Mouse (Mus musculus) hindbrain, embryonic 12.5 days (tissue): ENCODE measurements around the gene H1foo. TPM values are rescaled to one million over a fixed set of nuclear protein-coding genes. Genes with fewer than 3 reads are reported as not detected.

ENCODE experiments used
- ATAC-seq: fragments of 200-750 bp; cut with Nextera tagmentation; 2 replicates; pipeline ENCODE4 v1.8.0; 2017; ENCODE audit warnings: moderate TSS enrichment; ENCODE audit not compliant: low FRiP score
- H3K27ac ChIP-seq: fragments of 300-500 bp; sonication (generic); 2 replicates; pipeline ENCODE4 v1.5.1; 2016; ENCODE audit warnings: mild to moderate bottlenecking
- H3K27me3 ChIP-seq: fragments of 300-500 bp; sonication (generic); 2 replicates; pipeline ENCODE4 v1.6.1; 2016; ENCODE audit warnings: mild to moderate bottlenecking
- H3K36me3 ChIP-seq: fragments of 300-500 bp; sonication (generic); 2 replicates; pipeline ENCODE4 v1.6.1; 2016; ENCODE audit warnings: mild to moderate bottlenecking
- H3K4me1 ChIP-seq: fragments of 300-500 bp; sonication (generic); 2 replicates; pipeline ENCODE4 v1.6.1; 2016
- H3K4me2 ChIP-seq: fragments of 300-500 bp; sonication (generic); replicated peaks from 2 replicates; pipeline ENCODE4 v1.6.1; 2016; ENCODE audit warnings: mild to moderate bottlenecking
- H3K4me3 ChIP-seq: fragments of 300-500 bp; sonication (generic); 2 replicates; pipeline ENCODE4 v1.5.1; 2016; ENCODE audit warnings: mild to moderate bottlenecking
- H3K9ac ChIP-seq: fragments of 300-500 bp; sonication (generic); 2 replicates; pipeline ENCODE4 v1.6.1; 2016; ENCODE audit warnings: mild to moderate bottlenecking, moderate library complexity
- H3K9me3 ChIP-seq: fragments of 300-500 bp; sonication (generic); replicated peaks from 2 replicates; pipeline ENCODE4 v1.6.1; 2016; ENCODE audit warnings: mild to moderate bottlenecking
- WGBS: fragments of 180-500 bp; shearing (Covaris S2); methylation state at CpG from one replicate; pipeline ENCODE4 v1.1.7; 2016; 5-methylcytosine and 5-hydroxymethylcytosine counted together
- polyA plus RNA-seq: library from polyadenylated mRNA; unstranded; fragments of >200 nt; fragmentation: Nextera tagmentation; extraction: Ambion mirVana; gene quantifications from 2 replicates; pipeline ENCODE4 v1.2.1, GENCODE M21; 2016

The H1foo gene
- polyA plus RNA-seq, 1 experiment from 2014 or later, result not detected

DNA sequence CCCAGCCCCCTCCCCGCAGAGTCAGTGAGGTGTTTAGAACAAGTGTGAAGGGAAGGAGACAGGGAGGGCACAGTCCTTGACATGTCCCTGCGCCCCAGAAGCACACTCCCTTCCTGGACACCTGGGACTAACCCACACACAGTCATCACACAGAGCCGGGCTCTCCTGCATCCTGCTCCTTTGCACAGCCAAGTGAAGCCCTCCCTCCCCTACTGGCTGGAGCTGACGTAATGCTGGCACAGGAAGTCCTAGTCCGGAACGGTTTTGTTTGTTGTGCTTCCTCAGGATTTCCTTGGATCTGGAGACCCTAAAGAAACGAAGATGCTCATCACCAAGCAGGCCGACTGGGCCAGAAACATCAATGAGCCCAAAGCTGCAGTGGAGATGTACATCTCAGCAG is 34.8 kb upstream of the H1foo start:
- Histone ChIP-seq H3K36me3 (peaks cover 36% of the 10 kb centered on the region), H3K9me3 (no peaks in the 10 kb centered on the region), H3K27me3 (no peaks in the 10 kb centered on the region), H3K4me1 (0 out of 2 replicates have a peak, but pooled peaks cover 12% of the 10 kb centered on the region), H3K9ac (no peak overlapping the region), H3K27ac (no peak overlapping the region), H3K4me3 (no peak overlapping the region), H3K4me2 (no peak overlapping the region)
- ATAC-seq, result no peak
- 65% methylated on average over 8 of the region's 8 CpGs for WGBS

DNA sequence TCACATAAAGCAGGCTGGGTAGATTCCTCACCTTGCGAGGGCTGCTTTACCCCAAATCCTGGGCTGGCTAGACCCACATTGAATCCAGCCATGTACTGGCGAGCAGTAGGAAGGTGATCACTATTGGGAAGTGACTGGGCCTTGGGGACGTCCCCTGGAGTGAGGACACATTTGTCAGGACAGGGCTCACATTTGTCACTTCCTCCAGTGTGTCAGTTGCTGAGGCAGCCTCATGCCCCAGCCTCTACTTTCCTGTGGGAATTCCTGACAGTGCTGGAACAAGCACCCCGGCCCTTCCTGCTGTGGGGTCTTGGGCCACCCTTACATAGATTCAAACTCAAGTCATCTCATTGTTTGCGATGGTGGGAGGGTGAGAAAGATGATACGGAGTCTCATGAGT is 33.0 kb upstream of the H1foo start:
- 76% methylated on average over 6 of the region's 6 CpGs for WGBS
- Histone ChIP-seq H3K4me2 (no peak overlapping the region), H3K9ac (no peak overlapping the region), H3K27ac (no peak overlapping the region), H3K36me3 (peaks cover 29% of the 10 kb centered on the region; the same call in 1 of the 2 replicates), H3K9me3 (no peaks in the 10 kb centered on the region), H3K4me1 (0 out of 2 replicates have a peak, but pooled peaks cover 12% of the 10 kb centered on the region), H3K4me3 (no peak overlapping the region), H3K27me3 (no peaks in the 10 kb centered on the region)
- ATAC-seq, result no peak

GRCm38 (mm10) chr6:115913482-115913881 is 31.3 kb upstream of the H1foo start:
- H3K27ac ChIP-seq, result no peak overlapping the region
- WGBS, result 84% methylated on average over 10 of the region's 10 CpGs
- H3K4me3 ChIP-seq, result no peak overlapping the region

DNA sequence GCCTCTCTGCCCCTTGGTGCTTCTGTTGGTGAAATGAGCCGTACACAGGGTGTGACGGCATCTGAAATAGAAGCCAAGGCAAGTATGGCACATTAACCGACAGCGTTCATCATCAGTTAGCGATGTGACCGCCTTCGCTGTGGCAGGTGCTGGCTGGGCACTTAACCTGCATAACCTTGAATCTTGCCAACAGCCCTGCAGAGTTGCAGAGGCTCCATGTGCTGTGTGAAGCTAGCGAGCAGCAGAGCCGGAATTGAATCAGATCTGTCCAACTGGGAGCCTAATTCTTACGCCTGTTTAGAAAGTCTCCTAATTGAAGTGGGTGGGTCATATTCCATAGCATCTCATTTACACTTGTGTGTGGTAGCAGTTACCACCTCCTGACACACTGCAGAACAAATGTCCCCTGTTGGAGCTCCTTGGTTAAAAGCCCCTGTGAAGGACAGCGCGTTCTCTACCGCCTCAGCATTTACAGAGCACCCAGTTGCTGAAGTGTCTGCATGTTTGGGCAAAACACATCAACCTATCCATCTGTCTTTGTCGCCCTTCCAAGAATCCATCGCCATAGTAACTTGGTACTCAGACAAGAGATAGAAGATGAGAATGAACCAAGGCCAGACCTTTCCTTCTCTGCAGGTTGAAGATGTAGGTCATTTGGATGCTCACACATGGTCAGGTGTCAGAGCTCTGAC is 30.1 kb upstream of the H1foo start:
- Histone ChIP-seq H3K27ac (peak overlapping the region; percentile 35; the same call in 1 of the 2 replicates), H3K4me2 (no peak overlapping the region), H3K4me1 (0 out of 2 replicates have a peak, but pooled peaks cover 9% of the 10 kb centered on the region), H3K9ac (no peak overlapping the region), H3K4me3 (no peak overlapping the region), H3K36me3 (peaks cover 28% of the 10 kb centered on the region; the same call in 1 of the 2 replicates), H3K27me3 (no peaks in the 10 kb centered on the region), H3K9me3 (no peaks in the 10 kb centered on the region)
- ATAC-seq, result no peak
- 80% methylated on average over 15 of the region's 15 CpGs for WGBS

More at GRCm38 (mm10) chr6:115913482-115913881, 31.3 kb upstream of the H1foo start:
- peaks cover 28% of the 10 kb centered on the region; the same call in 1 of the 2 replicates for H3K36me3 ChIP-seq
- ATAC-seq, result no peak
- no peaks in the 10 kb centered on the region for H3K9me3 ChIP-seq
- no peak overlapping the region for H3K9ac ChIP-seq
- no peak overlapping the region for H3K4me2 ChIP-seq
- no peaks in the 10 kb centered on the region for H3K27me3 ChIP-seq
- H3K4me1 ChIP-seq, result 0 out of 2 replicates have a peak, but pooled peaks cover 12% of the 10 kb centered on the region

DNA sequence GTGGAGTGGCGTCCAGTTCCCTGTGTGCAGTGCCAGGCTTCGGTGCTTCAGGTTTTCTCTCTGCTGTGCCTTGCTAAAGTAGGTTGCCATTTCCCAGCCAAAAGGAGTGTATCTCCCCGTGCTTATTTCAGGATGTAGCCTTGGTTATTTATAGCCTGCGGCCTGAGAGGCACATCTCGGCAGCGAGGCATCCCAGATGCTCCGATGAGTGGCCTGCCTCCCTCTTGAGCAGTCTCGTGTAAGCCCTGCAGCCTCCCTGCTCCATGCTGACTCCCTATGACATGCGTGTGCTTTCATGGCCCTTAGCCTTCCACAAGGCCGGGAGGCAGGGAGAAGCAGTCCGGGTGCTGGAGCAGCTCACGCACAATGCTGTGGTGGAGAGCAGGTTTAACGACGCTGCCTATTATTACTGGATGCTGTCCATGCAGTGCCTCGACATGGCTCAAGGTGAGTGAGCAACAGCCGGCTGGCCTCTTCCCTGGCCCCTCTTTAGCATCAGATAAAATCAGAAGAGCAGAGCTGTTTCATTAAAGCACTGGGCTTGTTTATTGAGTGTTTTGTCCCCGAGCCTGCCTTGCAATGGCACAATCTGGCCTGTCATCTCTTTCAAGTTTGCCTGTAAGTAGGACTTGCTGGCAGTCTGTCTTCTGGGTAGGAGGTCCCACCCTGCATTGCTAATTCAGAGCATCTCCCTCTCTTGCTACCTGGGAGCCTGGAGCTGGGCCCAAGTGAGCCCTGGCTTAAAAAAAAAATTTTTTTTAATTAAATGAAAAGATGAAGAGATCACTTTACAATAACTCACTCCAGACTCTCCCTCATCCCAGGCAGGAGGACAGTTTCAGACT is 28.9 kb upstream of the H1foo start:
- 83% methylated on average over 17 of the region's 17 CpGs for WGBS
- peaks cover 31% of the 10 kb centered on the region; the same call in 1 of the 2 replicates for H3K36me3 ChIP-seq
- no peak for ATAC-seq
- no peak overlapping the region for H3K4me3 ChIP-seq
- H3K27ac ChIP-seq, result no peak overlapping the region
- H3K9ac ChIP-seq, result no peak overlapping the region
- H3K4me2 ChIP-seq, result no peak overlapping the region
- H3K4me1 ChIP-seq, result 0 out of 2 replicates have a peak, but pooled peaks cover 9% of the 10 kb centered on the region
- H3K9me3 ChIP-seq, result no peaks in the 10 kb centered on the region
- H3K27me3 ChIP-seq, result no peaks in the 10 kb centered on the region

- Histone ChIP-seq H3K27ac (no peak overlapping the region), H3K9me3 (no peaks in the 10 kb centered on the region), H3K4me1 (0 out of 2 replicates have a peak, but pooled peaks cover 9% of the 10 kb centered on the region), H3K27me3 (no peaks in the 10 kb centered on the region), H3K9ac (no peak overlapping the region), H3K4me2 (no peak overlapping the region), H3K36me3 (peaks cover 31% of the 10 kb centered on the region; the same call in 1 of the 2 replicates), H3K4me3 (no peak overlapping the region)
- WGBS, result 88% methylated on average over 5 of the region's 5 CpGs
- no peak for ATAC-seq
Measured at GRCm38 (mm10) chr6:115916611-115917010, 28.1 kb upstream of the H1foo start.

DNA sequence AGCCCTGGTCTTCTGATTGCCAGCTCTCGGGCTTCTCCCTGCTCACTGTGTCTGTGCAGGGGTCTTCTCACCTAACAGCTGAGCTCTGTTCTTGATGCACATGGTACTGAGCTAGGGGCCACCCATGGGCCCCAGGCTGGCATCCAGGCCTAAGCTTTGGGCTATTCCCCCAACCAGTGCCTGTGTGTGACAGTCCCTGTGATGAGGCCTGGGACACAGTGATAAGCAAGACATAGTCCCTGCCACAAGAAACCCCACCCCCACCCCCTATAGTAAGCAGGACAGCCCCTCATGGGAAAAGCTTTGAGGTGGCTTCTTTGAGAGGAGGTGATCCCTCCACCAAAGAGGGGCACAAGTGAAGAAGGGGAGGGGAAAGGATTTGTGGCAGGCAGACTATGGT is 26.1 kb upstream of the H1foo start:
- Histone ChIP-seq H3K27me3 (no peaks in the 10 kb centered on the region), H3K36me3 (peaks cover 27% of the 10 kb centered on the region; the same call in 1 of the 2 replicates), H3K4me1 (0 out of 2 replicates have a peak, but pooled peaks cover 9% of the 10 kb centered on the region), H3K9me3 (no peaks in the 10 kb centered on the region), H3K4me3 (no peak overlapping the region), H3K4me2 (no peak overlapping the region), H3K9ac (no peak overlapping the region), H3K27ac (no peak overlapping the region)
- no peak for ATAC-seq
- 86% methylated on average over 1 of the region's 1 CpGs for WGBS

- no peaks in the 10 kb centered on the region for H3K27me3 ChIP-seq
- H3K4me1 ChIP-seq, result 0 out of 2 replicates have a peak, but pooled peaks cover 3% of the 10 kb centered on the region
- no peak for ATAC-seq
- H3K4me2 ChIP-seq, result no peak overlapping the region
- H3K9me3 ChIP-seq, result no peaks in the 10 kb centered on the region
- H3K4me3 ChIP-seq, result no peak overlapping the region
- WGBS, result 88% methylated on average over 5 of the region's 5 CpGs
- H3K27ac ChIP-seq, result no peak overlapping the region
- peaks cover 19% of the 10 kb centered on the region; the same call in 1 of the 2 replicates for H3K36me3 ChIP-seq
- no peak overlapping the region for H3K9ac ChIP-seq
Measured at GRCm38 (mm10) chr6:115919876-115920275, 24.9 kb upstream of the H1foo start.

- peaks cover 3% of the 10 kb centered on the region; the same call in 1 of the 2 replicates for H3K36me3 ChIP-seq
- H3K27ac ChIP-seq, result no peak overlapping the region
- no peaks in the 10 kb centered on the region for H3K27me3 ChIP-seq
- no peak overlapping the region; the same call in 1 of the 2 replicates for H3K9ac ChIP-seq
- 57% methylated on average over 6 of the region's 6 CpGs for WGBS
- H3K4me3 ChIP-seq, result no peak overlapping the region
- H3K9me3 ChIP-seq, result no peaks in the 10 kb centered on the region
- H3K4me2 ChIP-seq, result no peak overlapping the region
- no peak for ATAC-seq
- peaks cover 10% of the 10 kb centered on the region for H3K4me1 ChIP-seq
Measured at GRCm38 (mm10) chr6:115924829-115925228, 19.9 kb upstream of the H1foo start.

- H3K27ac ChIP-seq, result no peak overlapping the region
- peaks cover 14% of the 10 kb centered on the region for H3K4me1 ChIP-seq
- no peaks in the 10 kb centered on the region for H3K36me3 ChIP-seq
- WGBS, result 75% methylated on average over 10 of the region's 10 CpGs
- H3K4me3 ChIP-seq, result no peak overlapping the region
- no peaks in the 10 kb centered on the region for H3K27me3 ChIP-seq
- H3K4me2 ChIP-seq, result no peak overlapping the region
- no peaks in the 10 kb centered on the region for H3K9me3 ChIP-seq
- no peak for ATAC-seq
- no peak overlapping the region for H3K9ac ChIP-seq
Measured at GRCm38 (mm10) chr6:115926416-115926815, 18.3 kb upstream of the H1foo start.

DNA sequence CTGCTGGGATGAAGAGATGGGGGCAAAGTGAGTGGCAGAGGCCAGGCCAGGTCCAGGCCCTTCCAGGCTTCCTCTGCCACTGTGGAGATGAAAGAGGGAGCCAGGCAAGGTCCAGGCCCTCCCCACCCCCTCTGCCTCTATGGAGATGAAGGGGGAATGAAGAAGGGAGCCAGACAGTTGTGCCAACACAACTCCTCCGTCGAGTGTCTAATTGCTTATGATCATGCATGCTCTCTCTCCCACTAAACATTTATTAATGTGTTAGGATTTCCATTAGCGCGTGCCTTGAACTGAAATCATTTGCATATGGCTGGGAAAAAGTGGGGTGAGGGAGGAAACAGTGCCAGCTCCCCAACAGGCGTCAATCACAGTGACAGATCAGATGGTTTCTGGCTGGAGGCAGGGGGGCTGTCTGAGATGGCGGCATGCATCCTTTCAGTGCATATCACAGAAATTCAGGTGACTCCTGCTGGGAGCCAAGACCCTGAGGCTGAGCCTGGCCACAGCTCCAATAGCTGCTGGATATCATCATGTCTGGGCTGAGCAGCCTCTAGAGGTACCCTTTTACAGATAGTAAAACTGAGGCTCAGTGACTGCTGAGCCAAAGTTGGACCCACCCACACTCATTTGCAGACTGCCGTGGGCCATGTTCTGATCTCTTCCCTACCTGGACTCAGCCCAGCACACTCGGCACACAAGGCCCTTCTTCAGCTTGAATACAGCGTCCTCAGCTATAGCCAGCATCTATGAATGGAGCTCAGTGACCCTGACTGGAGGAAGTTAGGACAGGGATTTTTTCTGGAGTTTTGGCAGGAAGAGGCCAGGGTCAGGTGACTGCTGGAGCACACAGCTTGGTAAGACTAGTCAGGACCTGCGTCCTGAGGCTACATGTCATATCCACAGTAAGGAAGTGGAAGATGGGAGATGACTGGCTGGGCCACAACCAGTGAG is 17.2 kb upstream of the H1foo start:
- no peak for ATAC-seq
- H3K36me3 ChIP-seq, result no peaks in the 10 kb centered on the region
- WGBS, result 65% methylated on average over 10 of the region's 10 CpGs
- no peak overlapping the region for H3K4me2 ChIP-seq
- peaks cover 14% of the 10 kb centered on the region for H3K4me1 ChIP-seq
- no peak overlapping the region for H3K27ac ChIP-seq
- 0 out of 2 replicates have a peak overlapping the region, but pooled peaks have one; percentile 8 for H3K9ac ChIP-seq
- no peak overlapping the region for H3K4me3 ChIP-seq
- H3K9me3 ChIP-seq, result no peaks in the 10 kb centered on the region
- no peaks in the 10 kb centered on the region for H3K27me3 ChIP-seq
